In the genomic region with DNA sequence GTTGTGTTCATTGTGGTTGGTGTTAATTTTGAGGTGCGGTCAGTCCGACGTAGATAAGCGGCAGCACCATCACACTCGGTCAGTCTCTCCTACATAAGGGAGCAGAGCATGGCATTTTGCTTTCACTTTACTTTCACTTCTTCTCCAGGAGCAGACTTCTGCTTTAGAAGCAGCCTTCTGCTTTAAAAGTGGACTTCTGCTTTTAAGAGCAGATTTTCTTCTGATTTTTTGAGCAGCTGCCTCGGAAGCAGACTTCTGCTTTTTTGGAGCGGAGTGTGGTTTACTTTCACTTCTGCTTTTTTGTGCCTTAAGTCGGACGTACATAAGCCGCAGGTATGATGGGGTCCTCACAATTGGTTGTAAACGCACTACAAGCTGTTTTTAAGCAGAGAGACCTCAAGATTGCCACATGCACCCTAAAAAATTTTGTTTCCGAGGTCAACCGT, we compare ENCODE assay signal across 8 mouse cellular contexts. TPM values are rescaled to one million over a fixed set of nuclear protein-coding genes. Genes with fewer than 3 reads are reported as not detected.
DNase-seq lines count a peak whose midpoint lies in the region; ATAC-seq and TF ChIP-seq lines count a peak whose summit lies in the region.
"Had no signal": no experiment of that assay in that cellular context is flagged by ENCODE, and none has a peak within 500 bp of the region (broad histone marks: within the 10 kb centered on the region; RNA-seq: fewer than 3 reads in every experiment).

No protein-coding gene starts in this region.

- H3K4me1 ChIP-seq in heart, postnatal 0 days (ENCODE audit: control insufficient read depth, insufficient read depth) = no peaks in the 10 kb centered on the region
- no peaks in the 10 kb centered on the region for H3K4me1 ChIP-seq in forebrain, postnatal 0 days (ENCODE audit: insufficient read depth)
- H3K4me1 ChIP-seq in stomach, postnatal 0 days (replicated peaks; ENCODE audit: control insufficient read depth, insufficient read depth) = no peaks in the 10 kb centered on the region

- DNase-seq in layer of hippocampus, adult 9-11 months = peak; percentile 31
- DNase-seq in layer of hippocampus, postnatal 10 days (ENCODE audit: low spot score in 2 of 2) = no peak
- no peak for DNase-seq in heart, postnatal 0 days (ENCODE audit: low spot score)
- no peak for DNase-seq in left cerebral cortex, adult 8-10 months (ENCODE audit: low spot score in 2 of 2)
- no peak for DNase-seq in forebrain, postnatal 0 days
- DNase-seq in stomach, postnatal 0 days (ENCODE audit: low spot score) = no peak

- H3K9me3 ChIP-seq in heart, postnatal 0 days (replicated peaks; ENCODE audit: control insufficient read depth, low read length) = no peaks in the 10 kb centered on the region; the same call in 1 of the 2 replicates
- 0 out of 2 replicates have a peak, but pooled peaks cover 4% of the 10 kb centered on the region for H3K9me3 ChIP-seq in forebrain, postnatal 0 days (ENCODE audit: low read length)
- H3K9me3 ChIP-seq in stomach, postnatal 0 days (ENCODE audit: control insufficient read depth, low read length) = no peaks in the 10 kb centered on the region

- H3K9ac ChIP-seq in heart, postnatal 0 days (replicated peaks; ENCODE audit: low read depth, low read length) = no peak overlapping the region
- no peak overlapping the region for H3K9ac ChIP-seq in forebrain, postnatal 0 days
- H3K9ac ChIP-seq in stomach, postnatal 0 days (ENCODE audit: low read length) = no peak overlapping the region

- H3K27me3 ChIP-seq in heart, postnatal 0 days (ENCODE audit: control insufficient read depth, insufficient read depth, low read length) = no peaks in the 10 kb centered on the region
- no peaks in the 10 kb centered on the region for H3K27me3 ChIP-seq in forebrain, postnatal 0 days (ENCODE audit: insufficient read depth, low read length)
- H3K27me3 ChIP-seq in stomach, postnatal 0 days (ENCODE audit: control insufficient read depth, insufficient read depth, low read length) = no peaks in the 10 kb centered on the region

- H3K36me3 ChIP-seq in heart, postnatal 0 days (replicated peaks; ENCODE audit: control insufficient read depth, insufficient read depth, low read length) = no peaks in the 10 kb centered on the region
- no peaks in the 10 kb centered on the region for H3K36me3 ChIP-seq in forebrain, postnatal 0 days (ENCODE audit: insufficient read depth)
- H3K36me3 ChIP-seq in stomach, postnatal 0 days (ENCODE audit: control insufficient read depth, insufficient read depth, low read length) = no peaks in the 10 kb centered on the region

- H3K4me2 ChIP-seq in heart, postnatal 0 days (ENCODE audit: low read depth, low read length) = no peak overlapping the region; the same call in 1 of the 2 replicates
- no peak overlapping the region for H3K4me2 ChIP-seq in forebrain, postnatal 0 days (ENCODE audit: low read depth)
- H3K4me2 ChIP-seq in stomach, postnatal 0 days (replicated peaks; ENCODE audit: low read depth) = no peak overlapping the region

- 80% methylated on average over 13 of the region's 13 CpGs for WGBS in heart, postnatal 0 days
- 92% methylated on average over 13 of the region's 13 CpGs for WGBS in forebrain, postnatal 0 days
- 88% methylated on average over 13 of the region's 13 CpGs for WGBS in stomach, postnatal 0 days

- ATAC-seq in heart, postnatal 0 days (ENCODE audit: insufficient read depth, low read depth) = no peak
- ATAC-seq in megakaryocyte progenitor cell, adult 5-6 weeks (replicated peaks; ENCODE audit: poor library complexity) = peak; percentile 93
- ATAC-seq in forebrain, postnatal 0 days = no peak
- no peak for ATAC-seq in stomach, postnatal 0 days (ENCODE audit: low FRiP score, low TSS enrichment)

- no peak for TF ChIP-seq EP300 in heart, postnatal 0 days (IDR thresholded peaks at IDR 0.05; ENCODE audit: low read depth)
- TF ChIP-seq EP300 in stomach, postnatal 0 days (optimal IDR thresholded peaks at IDR 0.05) = no peak

- peak overlapping the region; percentile 7; the same call in 1 of the 2 replicates for H3K4me3 ChIP-seq in heart, postnatal 0 days (ENCODE audit: low read depth, low read length)
- no peak overlapping the region for H3K4me3 ChIP-seq in forebrain, postnatal 0 days (ENCODE audit: low read depth, low read length)
- no peak overlapping the region for H3K4me3 ChIP-seq in stomach, postnatal 0 days (ENCODE audit: low read depth, low read length)

- no peak overlapping the region for H3K27ac ChIP-seq in heart, postnatal 0 days (ENCODE audit: low read depth)
- H3K27ac ChIP-seq in forebrain, postnatal 0 days (ENCODE audit: low read depth, low read length) = no peak overlapping the region
- no peak overlapping the region for H3K27ac ChIP-seq in stomach, postnatal 0 days (replicated peaks)

- TF ChIP-seq CTCF in heart, postnatal 0 days (IDR thresholded peaks at IDR 0.05; ENCODE audit: low read depth) = no peak
- no peak for TF ChIP-seq CTCF in forebrain, postnatal 0 days (IDR thresholded peaks at IDR 0.05; ENCODE audit: low read depth)
- no peak for TF ChIP-seq CTCF in stomach, postnatal 0 days (IDR thresholded peaks at IDR 0.05; ENCODE audit: low read depth)

RNA-seq across cellular contexts. Expression of gene Slc22a27, which starts 54.1 kb away (rescaled TPM):
- not detected for total RNA-seq in layer of hippocampus, postnatal 10 days (2021)
- total RNA-seq in heart, postnatal 0 days (2014; rRNA removed; ENCODE audit: low replicate concordance) = not detected in 2 replicates
- polyA plus RNA-seq in heart, postnatal 0 days (2015; fragmentation: Nextera tagmentation; extraction: Ambion mirVana) = not detected in 2 replicates
- total RNA-seq in megakaryocyte progenitor cell, adult 5-6 weeks (2015) = not detected in 2 replicates
- total RNA-seq in megakaryocyte progenitor cell, adult 5-6 weeks (2017) = not detected in 2 replicates
- total RNA-seq in left cerebral cortex, adult 8-10 months (2022) = not detected
- not detected in 2 replicates for total RNA-seq in forebrain, postnatal 0 days (2014; rRNA removed)
- not detected in 2 replicates for polyA plus RNA-seq in forebrain, postnatal 0 days (2015; fragmentation: Nextera tagmentation; extraction: Ambion mirVana)
- polyA plus RNA-seq in stomach, postnatal 0 days (2015; fragmentation: Nextera tagmentation; extraction: Ambion mirVana) = 0.06 and 0.07 TPM in 2 replicates
- polyA plus RNA-seq: intestine, embryonic 14.5 days had no signal
